Mouse (Mus musculus) cerebellum, adult 2 months (tissue): ENCODE data around the gene Mmp8. TPM values are rescaled to one million over a fixed set of nuclear protein-coding genes. Genes with fewer than 3 reads are reported as not detected.

Experiments
- DNase-seq, 2 experiments: peaks; one replicate each; pipeline ENCODE4 v3.0.0; 2021
- H3K27ac ChIP-seq: fragments of 200-500 bp; 2 replicates; pipeline ENCODE4 v1.5.1; 2012; ENCODE audit warnings: low read length, control low read depth, inconsistent platforms; ENCODE audit not compliant: insufficient read depth
- H3K27me3 ChIP-seq: fragments of 200-500 bp; 2 replicates; pipeline ENCODE4 v1.6.1; 2012; ENCODE audit warnings: inconsistent platforms, mild to moderate bottlenecking, low read length, moderate library complexity; ENCODE audit not compliant: control insufficient read depth, insufficient read depth
- H3K4me1 ChIP-seq: fragments of 200-500 bp; 2 replicates; pipeline ENCODE4 v1.6.1; 2011; ENCODE audit warnings: low read length; ENCODE audit not compliant: control insufficient read depth, insufficient read depth
- H3K4me3 ChIP-seq: fragments of 200-500 bp; replicated peaks from 2 replicates; pipeline ENCODE3; 2011; ENCODE audit warnings: mild to moderate bottlenecking, low read depth, low read length, control low read depth; ENCODE audit not compliant: insufficient read depth
- CTCF ChIP-seq: fragments of 200-500 bp; IDR thresholded peaks from 2 replicates; pipeline ENCODE4 v1.5.1; 2011; ENCODE audit warnings: low read depth, mild to moderate bottlenecking, control low read depth, low read length, moderate library complexity, borderline replicate concordance; ENCODE audit not compliant: insufficient read depth
- POLR2A ChIP-seq: fragments of 200-500 bp; IDR thresholded peaks from 2 replicates; pipeline ENCODE4 v1.6.1; 2011; ENCODE audit warnings: low read length, control low read depth, borderline replicate concordance; ENCODE audit not compliant: insufficient read depth
- WGBS: fragments of 180-500 bp; shearing (Covaris S2); methylation state at CpG from one replicate; pipeline ENCODE4 v1.1.7; 2018; 5-methylcytosine and 5-hydroxymethylcytosine counted together
- polyA plus RNA-seq: library from polyadenylated mRNA; depleted of rRNA; stranded (reverse); fragments of >200 nt; gene quantifications from 2 replicates; pipeline ENCODE4 v1.2.3, GENCODE M21; 2012; rRNA removed

Mmp8 gene
- polyA plus RNA-seq: 0.21 TPM in 1 of 2 replicates, not detected in the other

DNA sequence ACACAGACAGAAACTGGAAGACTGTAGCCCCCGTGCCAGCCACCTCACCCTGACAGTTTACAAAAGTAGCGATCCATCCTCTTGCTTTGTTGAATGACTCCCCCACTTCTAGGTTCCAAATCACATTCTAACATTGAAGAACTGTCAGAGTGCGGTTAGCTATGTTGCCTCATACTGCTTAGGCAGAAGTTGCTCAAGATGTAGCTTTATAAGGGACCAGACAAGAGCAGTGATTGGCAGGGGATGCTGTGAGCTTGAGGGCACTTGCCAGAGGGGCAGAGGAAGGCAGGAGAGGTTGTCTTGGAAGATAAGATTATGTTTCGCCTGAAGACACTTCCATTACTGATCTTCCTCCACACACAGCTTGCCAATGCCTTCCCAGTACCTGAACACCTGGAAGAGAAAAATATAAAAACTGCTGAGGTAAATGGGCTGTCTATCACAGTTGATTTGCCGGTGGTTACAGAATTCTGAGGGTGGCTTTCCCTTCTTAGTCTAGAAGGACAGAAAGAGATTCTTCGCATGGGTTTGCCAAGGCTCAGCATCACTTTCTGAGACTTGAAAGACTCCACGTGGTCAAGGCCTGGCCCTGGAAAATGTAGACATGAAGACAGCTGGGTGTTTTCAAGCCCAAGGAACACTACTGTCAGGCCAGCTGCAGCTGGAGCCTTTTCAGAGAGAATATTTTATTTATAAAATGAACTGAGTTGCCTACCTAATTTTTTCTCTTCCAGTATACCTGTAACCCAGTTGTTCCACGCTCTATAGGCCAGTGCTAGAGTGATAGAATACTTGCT is at the start of gene Mmp8:
Mmp8 (plus strand) TSS at position 236 of the 797 bp plus-strand sequence.
- TF ChIP-seq CTCF (no peak), POLR2A (no peak)
- Histone ChIP-seq H3K4me3 (no peak within 1 kb of the TSS), H3K27me3 (no peaks in the 10 kb centered on the region), H3K27ac (no peak within 1 kb of the TSS), H3K4me1 (no peaks in the 10 kb centered on the region)
- WGBS: 81% methylated on average over 8 of the region's 8 CpGs
- no peak for DNase-seq

DNA sequence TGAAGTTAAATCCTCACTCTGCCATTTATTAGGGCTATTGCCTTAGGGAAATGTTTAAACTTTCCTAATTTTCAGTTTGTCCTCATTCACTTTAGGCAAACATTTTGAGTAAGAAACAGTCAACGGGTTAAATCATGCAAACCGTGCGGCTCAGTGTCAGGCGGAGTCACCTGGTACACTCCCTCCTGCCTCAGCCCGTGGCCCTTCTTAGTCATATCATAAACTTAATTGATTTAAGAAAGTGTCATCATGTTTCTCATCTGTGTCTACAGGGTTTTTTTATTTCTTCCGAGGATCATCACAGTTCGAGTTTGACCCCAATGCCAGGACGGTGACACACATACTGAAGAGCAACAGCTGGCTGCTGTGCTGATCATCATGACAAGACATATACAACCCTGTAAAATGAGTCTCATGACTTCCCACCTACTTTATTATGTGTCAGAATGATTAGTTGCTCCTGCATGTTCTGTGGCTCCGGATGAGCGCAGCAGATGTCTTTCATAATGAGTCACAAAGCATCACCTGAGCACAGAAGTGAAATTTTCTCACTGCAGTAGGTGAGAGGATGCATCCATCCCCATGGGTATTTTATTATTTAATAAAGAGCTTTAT is 48.5 kb upstream of the Mmp8 start:
- TF ChIP-seq POLR2A (no peak), CTCF (no peak)
- 88% methylated on average over 10 of the region's 10 CpGs for WGBS
- DNase-seq: no peak
- Histone ChIP-seq H3K4me3 (no peak overlapping the region), H3K4me1 (no peaks in the 10 kb centered on the region), H3K27me3 (no peaks in the 10 kb centered on the region), H3K27ac (no peak overlapping the region)

DNA sequence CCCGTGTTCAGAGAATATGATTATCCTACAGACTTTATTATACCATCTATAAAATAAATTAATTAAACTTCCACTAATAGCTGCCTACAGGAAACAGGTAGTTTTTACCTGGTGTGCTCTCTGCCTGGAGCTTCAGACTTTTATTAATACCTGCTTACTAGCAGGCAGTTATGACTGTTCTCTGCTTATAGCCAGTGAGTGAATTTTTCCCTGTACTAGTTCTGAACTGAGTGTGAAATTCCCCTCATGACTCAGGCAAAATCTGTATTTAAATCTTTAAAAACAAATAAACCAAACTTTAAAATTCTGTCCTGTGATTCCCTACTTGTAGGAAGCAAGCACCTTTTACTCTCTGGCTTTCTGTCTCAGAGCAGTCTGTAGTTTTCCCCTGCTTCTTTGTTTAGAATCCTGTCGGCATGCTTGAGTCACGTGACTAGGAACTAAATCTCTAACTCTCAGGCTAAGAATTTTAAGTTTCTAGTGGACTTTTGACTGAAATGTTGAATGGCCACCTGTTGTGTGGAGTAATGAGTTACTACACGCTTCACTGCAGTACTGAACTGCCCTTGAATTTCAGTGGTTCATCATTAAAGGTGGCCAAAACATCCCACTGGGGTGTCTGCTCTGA is 40.2 kb upstream of the Mmp8 start:
- Histone ChIP-seq H3K27ac (no peak overlapping the region), H3K27me3 (no peaks in the 10 kb centered on the region), H3K4me1 (no peaks in the 10 kb centered on the region), H3K4me3 (no peak overlapping the region)
- WGBS: 49% methylated on average over 4 of the region's 4 CpGs
- no peak for DNase-seq
- TF ChIP-seq CTCF (no peak), POLR2A (no peak)

DNA sequence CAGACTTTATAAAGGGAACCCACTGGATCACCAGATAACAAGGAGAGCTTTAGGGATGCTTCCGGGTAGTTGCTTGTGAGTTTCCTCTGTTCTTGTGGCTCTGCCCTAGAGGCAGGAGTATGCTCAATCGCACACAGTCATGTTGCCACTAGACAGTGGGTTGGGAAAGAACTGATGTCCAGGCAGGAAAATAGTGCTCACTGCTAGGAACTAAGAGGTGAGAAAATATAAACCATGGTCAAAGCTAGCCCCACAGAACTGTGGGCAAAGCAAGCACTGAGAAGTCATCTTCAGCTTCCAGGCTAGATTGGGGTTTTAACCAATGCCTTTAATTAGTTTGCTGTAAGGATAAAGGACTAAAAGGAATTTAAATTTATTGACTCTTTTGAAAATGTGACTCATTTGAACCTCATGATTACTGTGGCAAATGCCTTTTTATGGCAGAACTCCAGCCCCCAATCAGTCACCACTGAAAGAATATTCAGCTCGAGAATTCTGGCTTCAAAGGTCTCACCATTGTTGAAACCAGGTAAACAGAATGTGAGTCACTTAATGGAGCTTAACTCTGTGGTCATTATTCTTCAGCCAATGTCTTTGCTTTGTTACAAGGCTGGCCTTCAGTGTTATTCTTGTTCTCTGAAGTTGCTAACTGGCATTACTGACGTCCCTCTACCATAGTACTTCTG is 31.9 kb upstream of the Mmp8 start:
- Histone ChIP-seq H3K4me1 (no peaks in the 10 kb centered on the region), H3K4me3 (no peak overlapping the region), H3K27ac (no peak overlapping the region), H3K27me3 (no peaks in the 10 kb centered on the region)
- no peak for DNase-seq
- 78% methylated on average over 4 of the region's 4 CpGs for WGBS
- no peak for TF ChIP-seq CTCF
- no peak for TF ChIP-seq POLR2A

DNA sequence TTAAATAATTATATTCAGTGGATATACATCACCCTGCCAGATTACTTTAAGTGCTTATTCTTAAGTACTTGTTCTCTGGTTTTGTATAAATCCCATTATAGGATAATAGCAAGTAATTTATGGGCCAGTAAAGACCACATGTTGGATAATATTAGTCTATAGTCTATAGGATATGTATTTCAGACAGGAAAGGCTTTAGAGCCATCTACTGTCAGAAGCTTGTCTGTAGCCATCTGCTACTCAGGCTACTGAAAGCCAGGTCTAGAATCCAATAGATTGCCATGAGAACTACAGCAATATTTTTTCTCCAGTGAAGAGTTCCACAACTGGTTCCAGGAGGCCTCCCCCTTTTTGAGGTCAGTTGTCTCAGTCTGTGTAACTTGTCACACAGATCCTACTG is 15.5 kb upstream of the Mmp8 start:
- TF ChIP-seq POLR2A (no peak), CTCF (no peak)

DNA sequence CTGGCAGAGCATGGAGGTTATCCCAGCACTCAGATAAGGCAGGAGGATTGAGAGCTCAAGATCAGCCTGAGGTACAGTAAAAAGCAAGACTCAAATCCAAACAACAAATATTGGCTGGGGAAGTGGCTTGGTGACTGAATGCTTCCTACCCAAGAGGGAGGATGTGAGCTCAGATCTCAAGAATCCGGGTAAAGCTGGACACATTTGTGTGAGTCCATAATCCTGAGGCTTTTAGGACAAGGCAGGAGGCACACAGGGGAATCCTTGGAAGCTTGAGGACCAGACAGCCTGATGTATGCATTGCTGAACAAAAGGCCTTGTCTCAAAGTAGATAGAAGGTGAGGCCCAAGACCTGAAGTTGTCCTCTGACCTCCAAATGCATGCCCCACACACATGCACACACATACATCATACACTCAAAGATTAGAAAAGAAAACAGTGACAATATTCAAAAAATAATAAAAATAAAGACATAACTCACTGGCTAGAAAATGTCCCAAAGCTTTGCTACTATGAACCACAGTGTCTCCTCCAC is 13.3 kb upstream of the Mmp8 start:
- H3K27ac ChIP-seq: no peak overlapping the region
- DNase-seq: no peak
- no peak overlapping the region for H3K4me3 ChIP-seq
- TF ChIP-seq CTCF (no peak), POLR2A (no peak)
- H3K4me1 ChIP-seq: no peaks in the 10 kb centered on the region
- H3K27me3 ChIP-seq: no peaks in the 10 kb centered on the region
- WGBS: 57% methylated on average over 1 of the region's 1 CpGs

More for the DNA sequence above, 15.5 kb upstream of the Mmp8 start:
- no peak for DNase-seq
- no peaks in the 10 kb centered on the region for H3K27me3 ChIP-seq
- no peak overlapping the region for H3K4me3 ChIP-seq
- no peak overlapping the region for H3K27ac ChIP-seq
- no peaks in the 10 kb centered on the region for H3K4me1 ChIP-seq

DNA sequence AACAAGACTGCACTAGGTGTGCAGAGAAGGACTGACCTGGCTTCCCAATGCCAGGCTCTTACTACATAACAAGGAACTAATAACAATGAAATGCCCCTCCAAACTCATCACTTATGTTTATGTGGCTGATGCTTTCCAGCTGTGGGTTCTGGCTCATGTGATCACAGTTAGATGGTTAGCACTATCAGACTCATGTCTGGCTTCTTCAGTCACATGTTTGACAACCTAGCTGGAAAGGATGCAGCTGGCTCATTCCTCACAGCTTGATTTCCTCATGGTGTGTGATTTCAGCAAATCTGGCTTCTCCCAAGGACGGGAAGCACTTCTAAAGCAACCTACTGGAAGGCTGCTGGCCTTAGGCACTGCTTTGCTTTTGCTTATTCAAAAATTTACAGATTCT is 12.8 kb upstream of the Mmp8 start:
- no peak for TF ChIP-seq POLR2A
- TF ChIP-seq CTCF: no peak
- DNase-seq: no peak
- no peak overlapping the region for H3K4me3 ChIP-seq
- WGBS: 9% methylated on average over 1 of the region's 1 CpGs
- H3K4me1 ChIP-seq: no peaks in the 10 kb centered on the region
- no peak overlapping the region for H3K27ac ChIP-seq
- H3K27me3 ChIP-seq: no peaks in the 10 kb centered on the region
